Mouse (Mus musculus): ENCODE data around the gene Alox15. TPM values are rescaled to one million over a fixed set of nuclear protein-coding genes. Genes with fewer than 3 reads are reported as not detected.

The Alox15 gene
- 0.35 and 0.56 TPM in 2 replicates for polyA plus RNA-seq (2012; ENCODE audit: low replicate concordance)

GRCm38 (mm10) chr11:70351868-70352267, at the start of gene Alox15:
Gene Alox15, minus strand, starts transcription at chr11:70352031.

GRCm38 (mm10) chr11:70322528-70322927, 29.3 kb downstream of the Alox15 start, which contains the start of gene Alox12e:
Gene Alox12e, minus strand, starts transcription at chr11:70322628.

Other genes with a start within 250 kb of the Alox15 start
- gene Mgl2, start 221.7 kb downstream of the Alox15 start, polyA plus RNA-seq (2012; ENCODE audit: low replicate concordance): not detected in 2 replicates
- 1.8 TPM in 1 of 2 replicates, not detected in the other for gene Clec10a, start 195.8 kb downstream of the Alox15 start, polyA plus RNA-seq (2012; ENCODE audit: low replicate concordance)
- 0.42 TPM in 1 of 2 replicates, not detected in the other for gene Slc16a11, start 139.3 kb downstream of the Alox15 start, polyA plus RNA-seq (2012; ENCODE audit: low replicate concordance)
- gene Slc16a13, start 131.0 kb downstream of the Alox15 start, polyA plus RNA-seq (2012; ENCODE audit: low replicate concordance): 3.8 and 9.0 TPM in 2 replicates
- 1.2 and 1.5 TPM in 2 replicates for gene Bcl6b, start 122.2 kb downstream of the Alox15 start, polyA plus RNA-seq (2012; ENCODE audit: low replicate concordance)
- 33.6 and 74.0 TPM in 2 replicates for gene 0610010K14Rik, start 114.1 kb downstream of the Alox15 start, polyA plus RNA-seq (2012; ENCODE audit: low replicate concordance)
- gene Gm21988, start 112.2 kb downstream of the Alox15 start, polyA plus RNA-seq (2012; ENCODE audit: low replicate concordance): 2.5 and 3.1 TPM in 2 replicates
- gene Rnasek, start 112.2 kb downstream of the Alox15 start, polyA plus RNA-seq (2012; ENCODE audit: low replicate concordance): 27.1 and 102 TPM in 2 replicates
- gene Alox12, start 96.7 kb downstream of the Alox15 start, polyA plus RNA-seq (2012; ENCODE audit: low replicate concordance): 0.75 TPM in 1 of 2 replicates, not detected in the other
- gene Alox12e, start 29.4 kb downstream of the Alox15 start, polyA plus RNA-seq (2012; ENCODE audit: low replicate concordance): not detected in 2 replicates
- 84.1 and 130 TPM in 2 replicates for gene Pelp1, start 58.0 kb upstream of the Alox15 start, polyA plus RNA-seq (2012; ENCODE audit: low replicate concordance)
- gene Arrb2, start 80.6 kb upstream of the Alox15 start, polyA plus RNA-seq (2012; ENCODE audit: low replicate concordance): 187 and 287 TPM in 2 replicates
- gene Med11, start 99.9 kb upstream of the Alox15 start, polyA plus RNA-seq (2012; ENCODE audit: low replicate concordance): 6.5 and 33.1 TPM in 2 replicates
- 1.6 TPM in 2 replicates for gene Zmynd15, start 107.4 kb upstream of the Alox15 start, polyA plus RNA-seq (2012; ENCODE audit: low replicate concordance)
- 0.86 and 2.0 TPM in 2 replicates for gene Cxcl16, start 108.0 kb upstream of the Alox15 start, polyA plus RNA-seq (2012; ENCODE audit: low replicate concordance)
- gene Tm4sf5, start 153.2 kb upstream of the Alox15 start, polyA plus RNA-seq (2012; ENCODE audit: low replicate concordance): not detected in 2 replicates
- not detected in 2 replicates for gene Vmo1, start 162.6 kb upstream of the Alox15 start, polyA plus RNA-seq (2012; ENCODE audit: low replicate concordance)
- gene Gltpd2, start 167.2 kb upstream of the Alox15 start, polyA plus RNA-seq (2012; ENCODE audit: low replicate concordance): not detected in 2 replicates
- gene Psmb6, start 173.3 kb upstream of the Alox15 start, polyA plus RNA-seq (2012; ENCODE audit: low replicate concordance): 51.2 and 127 TPM in 2 replicates
- not detected in 2 replicates for gene Gm40193, start 180.9 kb upstream of the Alox15 start, polyA plus RNA-seq (2012; ENCODE audit: low replicate concordance)
- 0.79 and 2.3 TPM in 2 replicates for gene Pld2, start 188.0 kb upstream of the Alox15 start, polyA plus RNA-seq (2012; ENCODE audit: low replicate concordance)
- gene Mink1, start 210.8 kb upstream of the Alox15 start, polyA plus RNA-seq (2012; ENCODE audit: low replicate concordance): 80.3 and 81.9 TPM in 2 replicates

Measured in leukemia stem cell, adult 10-12 weeks (primary cell).